Mouse (Mus musculus) midbrain, embryonic 14.5 days (tissue): Measurements from ENCODE around the gene Tm7sf3. TPM values are rescaled to one million over a fixed set of nuclear protein-coding genes. Genes with fewer than 3 reads are reported as not detected.

Source experiments
- ATAC-seq: fragments of 200-750 bp; cut with Nextera tagmentation; 2 replicates; pipeline ENCODE4 v1.8.0; 2017; ENCODE audit warnings: moderate number of reproducible peaks, moderate library complexity; ENCODE audit not compliant: low FRiP score, low TSS enrichment
- DNase-seq: peaks from one replicate; pipeline ENCODE4 v3.0.0-alpha.2; 2015
- H3K27ac ChIP-seq: fragments of 300-500 bp; sonication (generic); replicated peaks from 2 replicates; pipeline ENCODE4 v1.5.1; 2014; ENCODE audit warnings: mild to moderate bottlenecking, low read depth, low read length, moderate library complexity
- H3K27me3 ChIP-seq: fragments of 300-500 bp; sonication (generic); 2 replicates; pipeline ENCODE4 v1.6.1; 2014; ENCODE audit warnings: low read length, control low read depth, mixed read lengths; ENCODE audit not compliant: control insufficient read depth, insufficient read depth
- H3K36me3 ChIP-seq: fragments of 300-500 bp; sonication (generic); 2 replicates; pipeline ENCODE4 v1.6.1; 2014; ENCODE audit warnings: low read length, control low read depth; ENCODE audit not compliant: control insufficient read depth, insufficient read depth
- H3K4me1 ChIP-seq: fragments of 300-500 bp; sonication (generic); 2 replicates; pipeline ENCODE4 v1.6.1; 2014; ENCODE audit warnings: mild to moderate bottlenecking, antibody characterized with exemption, low read length, control low read depth; ENCODE audit not compliant: control insufficient read depth, insufficient read depth
- H3K4me2 ChIP-seq: fragments of 300-500 bp; sonication (generic); 2 replicates; pipeline ENCODE4 v1.6.1; 2014; ENCODE audit warnings: mild to moderate bottlenecking, low read length, moderate library complexity
- H3K4me3 ChIP-seq: fragments of 300-500 bp; sonication (generic); replicated peaks from 2 replicates; pipeline ENCODE4 v1.5.1; 2014; ENCODE audit warnings: low read depth, low read length
- H3K9ac ChIP-seq: fragments of 300-500 bp; sonication (generic); replicated peaks from 2 replicates; pipeline ENCODE4 v1.6.1; 2014; ENCODE audit warnings: mild to moderate bottlenecking, low read length, moderate library complexity
- H3K9me3 ChIP-seq: fragments of 300-500 bp; sonication (generic); 2 replicates; pipeline ENCODE4 v1.6.1; 2016; ENCODE audit warnings: low read length, control low read depth, mixed read lengths; ENCODE audit not compliant: control insufficient read depth
- WGBS: fragments of 180-500 bp; shearing (Covaris S2); extraction: QIAGEN DNeasy Blood & Tissue Kit; methylation state at CpG from one replicate; pipeline ENCODE4 v1.1.7; 2014; 5-methylcytosine and 5-hydroxymethylcytosine counted together
- polyA plus RNA-seq: library from polyadenylated mRNA; unstranded; fragments of >200 nt; fragmentation: Nextera tagmentation; extraction: Ambion mirVana; gene quantifications from 2 replicates; pipeline ENCODE4 v1.2.1, GENCODE M21; 2014

The Tm7sf3 gene
- polyA plus RNA-seq, 1 experiment from 2014 or later = 31.6 TPM

DNA sequence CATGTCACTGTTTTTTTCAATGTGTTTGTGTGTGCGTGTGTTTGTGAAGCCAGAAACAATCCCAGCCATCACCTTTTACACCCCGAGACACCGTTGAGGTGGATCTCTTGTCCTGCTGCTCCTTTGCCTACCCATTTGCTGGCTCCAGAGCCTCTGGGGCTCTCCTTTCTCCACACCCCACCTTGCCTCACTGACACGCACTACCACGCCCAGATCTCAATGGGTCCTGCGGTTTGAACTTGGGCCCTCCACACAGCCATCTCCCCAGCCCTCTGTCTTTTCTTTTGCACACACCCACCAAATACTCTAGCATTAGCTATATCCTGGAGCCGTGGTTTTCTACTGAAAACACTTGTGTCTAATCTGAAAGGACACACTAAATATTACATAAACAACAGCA, 30.7 kb downstream of the Tm7sf3 start:
- H3K9ac ChIP-seq = no peak overlapping the region
- DNase-seq = no peak
- no peak overlapping the region for H3K4me2 ChIP-seq
- no peak overlapping the region for H3K4me3 ChIP-seq
- H3K27ac ChIP-seq = no peak overlapping the region
- H3K9me3 ChIP-seq = no peaks in the 10 kb centered on the region
- H3K27me3 ChIP-seq = no peaks in the 10 kb centered on the region
- WGBS = 95% methylated on average over 7 of the region's 7 CpGs
- ATAC-seq = no peak
- H3K4me1 ChIP-seq = no peaks in the 10 kb centered on the region
- H3K36me3 ChIP-seq = peaks cover 59% of the 10 kb centered on the region

- Histone ChIP-seq H3K4me1 (no peaks in the 10 kb centered on the region), H3K27me3 (no peaks in the 10 kb centered on the region), H3K9ac (no peak overlapping the region), H3K36me3 (peaks cover 61% of the 10 kb centered on the region), H3K9me3 (no peaks in the 10 kb centered on the region), H3K27ac (no peak overlapping the region), H3K4me2 (no peak overlapping the region), H3K4me3 (no peak overlapping the region)
- 91% methylated on average over 6 of the region's 6 CpGs for WGBS
- DNase-seq (no peak), ATAC-seq (no peak)
These were observed 31.2 kb downstream of the Tm7sf3 start for GRCm38 (mm10) chr6:146611385-146611784.

DNA sequence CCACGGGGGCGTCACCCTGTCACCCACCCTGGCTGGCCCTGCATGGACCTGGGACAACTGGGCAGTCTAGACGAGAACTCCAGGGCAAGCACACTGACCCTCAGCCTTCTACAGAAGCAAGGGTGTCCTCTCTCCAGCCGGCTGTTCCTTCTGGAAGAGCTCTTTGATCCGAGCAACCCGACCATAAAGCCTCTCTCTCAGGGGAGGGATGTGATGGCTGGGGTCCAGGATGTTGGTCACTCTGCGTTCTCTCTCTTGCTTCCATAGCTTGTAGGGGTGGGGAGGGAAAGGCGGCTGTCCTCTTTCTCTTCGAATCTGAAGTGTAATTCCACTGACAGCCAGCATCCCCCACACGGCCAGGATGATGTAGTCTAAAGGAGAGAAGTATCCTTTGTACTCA, 39.0 kb downstream of the Tm7sf3 start:
- no peaks in the 10 kb centered on the region for H3K27me3 ChIP-seq
- no peaks in the 10 kb centered on the region for H3K9me3 ChIP-seq
- ATAC-seq = no peak
- no peak overlapping the region for H3K9ac ChIP-seq
- peaks cover 71% of the 10 kb centered on the region for H3K36me3 ChIP-seq
- no peaks in the 10 kb centered on the region for H3K4me1 ChIP-seq
- WGBS = 75% methylated on average over 10 of the region's 10 CpGs
- no peak overlapping the region for H3K27ac ChIP-seq
- no peak overlapping the region for H3K4me3 ChIP-seq
- no peak for DNase-seq
- H3K4me2 ChIP-seq = no peak overlapping the region

- H3K27me3 ChIP-seq = no peaks in the 10 kb centered on the region
- H3K4me1 ChIP-seq = no peaks in the 10 kb centered on the region
- ATAC-seq (no peak), DNase-seq (no peak)
- no peak overlapping the region for H3K4me3 ChIP-seq
- no peak overlapping the region for H3K9ac ChIP-seq
- WGBS = 87% methylated on average over 4 of the region's 4 CpGs
- no peak overlapping the region for H3K27ac ChIP-seq
- no peak overlapping the region for H3K4me2 ChIP-seq
- no peaks in the 10 kb centered on the region for H3K9me3 ChIP-seq
- H3K36me3 ChIP-seq = peaks cover 74% of the 10 kb centered on the region
These were observed 40.0 kb downstream of the Tm7sf3 start for GRCm38 (mm10) chr6:146602601-146603000.

DNA sequence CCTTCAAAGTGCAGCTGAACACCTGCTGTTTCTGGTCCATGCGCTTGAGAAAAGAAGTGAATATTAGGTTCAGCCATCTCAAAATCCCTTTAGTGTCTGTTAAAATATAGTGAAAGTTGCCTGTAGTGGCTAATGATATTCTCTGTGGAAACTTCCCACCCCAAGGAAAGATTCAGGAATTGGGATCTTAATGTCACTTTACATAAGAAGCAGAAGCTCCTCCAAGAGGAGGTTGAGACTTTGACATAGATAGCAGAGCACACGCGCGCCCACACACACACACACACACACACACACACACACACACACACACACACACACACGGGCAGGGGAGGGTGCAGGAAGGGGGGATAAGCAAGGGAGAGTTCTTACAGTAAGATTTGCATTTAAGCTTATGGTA, 57.5 kb downstream of the Tm7sf3 start:
- DNase-seq (no peak), ATAC-seq (no peak)
- no peak overlapping the region for H3K4me3 ChIP-seq
- H3K27me3 ChIP-seq = no peaks in the 10 kb centered on the region
- H3K9ac ChIP-seq = no peak overlapping the region
- no peaks in the 10 kb centered on the region for H3K4me1 ChIP-seq
- WGBS = 89% methylated on average over 5 of the region's 5 CpGs
- peaks cover 37% of the 10 kb centered on the region for H3K36me3 ChIP-seq
- H3K4me2 ChIP-seq = no peak overlapping the region
- H3K9me3 ChIP-seq = no peaks in the 10 kb centered on the region
- no peak overlapping the region for H3K27ac ChIP-seq

DNA sequence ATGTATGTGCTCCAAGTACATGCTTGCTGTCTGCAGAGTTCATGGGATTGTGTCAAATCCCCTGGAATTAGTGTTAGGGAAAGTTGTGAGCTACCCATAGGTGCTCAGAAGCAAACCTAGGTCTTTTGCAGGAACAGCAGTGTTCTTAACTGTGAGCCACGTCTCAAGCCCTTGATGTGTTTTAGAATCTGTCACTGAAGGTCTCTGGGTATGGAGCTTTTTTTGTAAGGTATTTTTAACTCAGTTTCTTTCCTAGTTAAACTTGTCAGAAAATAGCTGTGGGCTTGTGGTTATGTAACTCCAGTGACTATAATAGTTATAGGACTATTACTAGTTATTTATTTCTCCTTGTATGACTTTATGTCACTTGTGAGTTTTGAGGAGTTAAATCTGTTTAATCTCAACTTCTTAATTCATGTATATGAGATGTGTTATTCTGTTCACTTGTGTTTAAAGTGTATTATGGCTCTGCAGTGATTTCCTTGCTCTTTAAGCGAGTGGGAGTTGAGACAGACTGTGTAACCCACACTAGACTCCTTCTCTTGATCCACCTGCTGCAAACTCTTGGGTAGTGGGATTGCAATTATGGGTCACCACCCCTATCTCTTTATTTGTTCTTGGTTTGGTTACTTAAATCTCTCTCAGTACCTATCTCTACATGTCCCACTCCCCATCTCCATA, 59.1 kb downstream of the Tm7sf3 start:
- no peak overlapping the region for H3K27ac ChIP-seq
- H3K36me3 ChIP-seq = peaks cover 21% of the 10 kb centered on the region
- no peaks in the 10 kb centered on the region for H3K9me3 ChIP-seq
- 85% methylated on average over 2 of the region's 2 CpGs for WGBS
- H3K9ac ChIP-seq = no peak overlapping the region
- no peak overlapping the region for H3K4me3 ChIP-seq
- H3K4me2 ChIP-seq = no peak overlapping the region
- DNase-seq (no peak), ATAC-seq (no peak)
- no peaks in the 10 kb centered on the region for H3K27me3 ChIP-seq
- H3K4me1 ChIP-seq = 0 out of 2 replicates have a peak, but pooled peaks cover 5% of the 10 kb centered on the region

DNA sequence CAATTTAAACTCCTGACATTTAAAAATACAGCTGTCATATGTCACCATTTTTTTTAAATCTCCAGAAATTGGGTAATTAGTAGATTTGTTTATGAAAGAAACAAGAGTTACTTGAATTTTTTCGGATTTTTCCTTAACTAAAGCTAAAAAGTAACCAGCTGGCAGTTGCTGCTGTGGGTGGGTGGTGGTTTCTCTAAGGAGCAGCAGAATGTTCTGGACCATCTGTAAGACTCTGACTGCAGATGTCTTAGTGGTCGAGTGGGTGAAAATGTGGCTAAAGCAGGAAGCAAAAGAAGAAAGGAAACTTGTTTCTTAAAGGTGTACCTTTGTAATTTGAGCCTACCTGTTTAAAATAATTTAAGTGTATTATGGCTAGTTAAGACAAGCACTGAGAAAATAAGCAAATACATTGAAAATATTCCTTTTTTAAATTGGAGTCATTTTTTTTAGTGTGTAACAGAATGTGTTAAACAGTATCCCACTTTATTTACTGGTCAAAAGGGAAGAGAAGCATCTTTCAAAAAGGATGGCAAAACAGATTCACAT, 62.2 kb downstream of the Tm7sf3 start:
- WGBS = 65% methylated on average over 2 of the region's 2 CpGs

DNA sequence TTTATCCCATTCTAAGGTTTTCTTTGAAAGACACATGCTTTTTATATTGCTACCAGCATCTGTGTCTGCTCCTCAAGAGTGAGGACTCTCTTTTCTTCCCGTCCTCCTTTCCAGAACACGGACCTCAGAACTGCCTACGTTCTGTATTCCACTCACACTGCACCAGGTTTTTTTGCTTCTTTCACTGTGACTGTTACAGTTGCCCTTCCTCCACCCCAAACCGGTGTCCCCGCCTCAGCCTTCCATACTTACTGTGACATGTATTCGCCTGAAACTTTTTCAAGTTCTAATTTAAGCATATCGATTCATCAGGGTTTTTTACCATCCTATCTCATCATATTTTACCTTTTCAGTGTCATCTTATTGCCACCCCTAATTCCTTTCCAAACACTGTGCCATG, 64.0 kb downstream of the Tm7sf3 start:
- Histone ChIP-seq H3K9ac (peak overlapping the region; percentile 90), H3K36me3 (no peaks in the 10 kb centered on the region), H3K27me3 (no peaks in the 10 kb centered on the region), H3K27ac (peak overlapping the region; percentile 98), H3K9me3 (no peaks in the 10 kb centered on the region), H3K4me3 (peak overlapping the region; percentile 94), H3K4me1 (peaks cover 27% of the 10 kb centered on the region), H3K4me2 (peak overlapping the region; percentile 69)
- DNase-seq = peak; percentile 37
- 19% methylated on average over 7 of the region's 7 CpGs for WGBS
- ATAC-seq = no peak

More for the DNA sequence above, 62.2 kb downstream of the Tm7sf3 start:
- no peak overlapping the region for H3K4me2 ChIP-seq
- H3K4me1 ChIP-seq = peaks cover 17% of the 10 kb centered on the region
- ATAC-seq (no peak), DNase-seq (no peak)
- H3K9me3 ChIP-seq = no peaks in the 10 kb centered on the region
- no peaks in the 10 kb centered on the region for H3K36me3 ChIP-seq
- no peak overlapping the region for H3K9ac ChIP-seq
- no peak overlapping the region for H3K27ac ChIP-seq
- no peak overlapping the region for H3K4me3 ChIP-seq
- no peaks in the 10 kb centered on the region for H3K27me3 ChIP-seq

- Histone ChIP-seq H3K9me3 (no peaks in the 10 kb centered on the region), H3K4me3 (peak overlapping the region; percentile 94), H3K27me3 (no peaks in the 10 kb centered on the region), H3K27ac (peak overlapping the region; percentile 98), H3K36me3 (no peaks in the 10 kb centered on the region), H3K4me1 (peaks cover 27% of the 10 kb centered on the region), H3K4me2 (peak overlapping the region; percentile 69), H3K9ac (peak overlapping the region; percentile 90)
- DNase-seq = no peak
- ATAC-seq = no peak; the same call in 1 of the 2 replicates
- WGBS = 0% methylated on average over 22 of the region's 22 CpGs
These were observed 64.5 kb downstream of the Tm7sf3 start for GRCm38 (mm10) chr6:146578111-146578531.
